Mouse (Mus musculus): ENCODE results near the gene Eri3. TPM values are rescaled to one million over a fixed set of nuclear protein-coding genes. Genes with fewer than 3 reads are reported as not detected.

Eri3 gene
- total RNA-seq, 2 experiments from 2014 or later: 257 to 277 TPM

GRCm38 (mm10) chr4:117655500-117655863 lies 105.3 kb downstream of the Eri3 start:
- no peak for DNase-seq
- intact Hi-C loops (cut with DNase I): no loop called here

DNA sequence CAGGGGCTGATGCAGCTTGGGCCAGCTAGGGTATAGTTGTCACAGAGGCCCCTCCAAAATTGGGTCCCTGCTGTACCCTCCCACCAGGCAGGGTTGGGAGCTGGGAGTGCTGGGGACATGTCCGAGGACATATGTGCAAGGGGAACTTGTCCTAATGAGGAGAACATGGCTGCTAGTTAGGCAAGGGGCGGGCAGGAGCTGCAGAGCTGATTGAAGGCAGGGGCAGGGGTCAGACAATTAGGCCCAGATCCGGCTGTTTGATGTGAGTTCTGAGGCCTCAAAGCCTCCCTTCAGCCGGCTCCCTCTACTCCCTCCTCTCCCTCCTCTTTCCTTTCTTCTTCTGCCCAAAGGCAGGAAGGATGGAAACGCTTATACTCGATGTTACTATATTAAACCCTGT lies 106.8 kb downstream of the Eri3 start:
- DNase-seq: no peak
- intact Hi-C loops (cut with DNase I): no loop called here

GRCm38 (mm10) chr4:117657646-117658045 lies 107.5 kb downstream of the Eri3 start:
- intact Hi-C loops (cut with DNase I): no loop called here
- no peak for DNase-seq

- no peak for DNase-seq
- intact Hi-C loops (cut with DNase I): no loop called here
Measured at GRCm38 (mm10) chr4:117658582-117659444, 108.6 kb downstream of the Eri3 start.

- intact Hi-C loops (cut with DNase I): no loop called here
- no peak for DNase-seq
Measured at GRCm38 (mm10) chr4:117660001-117660400, 109.8 kb downstream of the Eri3 start.

DNA sequence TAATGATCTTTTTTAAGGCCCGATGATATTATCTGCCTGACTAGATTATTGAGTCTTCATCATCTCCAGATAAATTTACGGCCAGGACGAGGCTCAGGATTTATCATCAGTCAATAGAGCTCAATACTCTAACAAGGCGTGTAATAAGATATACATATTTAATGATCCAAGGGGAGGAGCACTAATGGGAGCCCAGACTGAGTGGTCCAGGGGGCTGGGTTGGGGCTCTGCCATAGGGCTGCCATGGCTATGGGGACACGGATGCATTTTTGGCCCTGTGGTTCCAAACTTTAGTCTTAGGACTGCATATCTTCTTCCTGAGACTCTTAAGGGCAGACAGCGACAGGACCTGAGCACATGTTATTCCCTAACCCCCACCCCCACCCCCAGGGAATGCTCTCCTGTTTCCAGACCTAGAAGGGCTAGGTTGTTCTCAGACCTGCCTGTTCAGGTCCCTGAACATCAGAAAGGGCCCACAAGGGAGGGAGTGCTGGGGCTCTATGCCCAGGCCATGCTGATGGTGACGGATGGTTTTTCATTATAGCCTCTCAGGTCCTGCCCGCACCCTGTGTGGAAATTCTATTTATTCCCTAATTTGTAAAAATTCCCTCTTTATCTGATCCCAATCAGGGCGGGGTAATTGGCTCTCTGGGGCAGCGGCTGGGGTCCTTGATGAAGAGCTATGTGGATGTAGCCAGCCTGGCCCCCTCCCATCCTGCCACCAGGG lies 114.4 kb downstream of the Eri3 start:
- DNase-seq: no peak
- intact Hi-C loops (cut with DNase I): no loop called here

- intact Hi-C loops (cut with DNase I): no loop called here
- DNase-seq: peak; percentile 90
Measured at GRCm38 (mm10) chr4:117665531-117665930, 115.4 kb downstream of the Eri3 start.

GRCm38 (mm10) chr4:117666054-117666453 lies 115.9 kb downstream of the Eri3 start:
- DNase-seq: no peak
- intact Hi-C loops (cut with DNase I): no loop called here

GRCm38 (mm10) chr4:117669874-117670273 lies 119.7 kb downstream of the Eri3 start:
- intact Hi-C loops (cut with DNase I): loop anchor here (10.0 kb wide), 2 partner anchors 175 to 395 kb away; partner anchors contain the start of gene Rnf220
- no peak for DNase-seq

GRCm38 (mm10) chr4:117672042-117672441 lies 121.9 kb downstream of the Eri3 start:
- intact Hi-C loops (cut with DNase I): loop anchor here (10.0 kb wide), 2 partner anchors 177 to 397 kb away; partner anchors contain the start of gene Rnf220
- no peak for DNase-seq

GRCm38 (mm10) chr4:117673901-117674300 lies 123.7 kb downstream of the Eri3 start:
- no peak for DNase-seq
- intact Hi-C loops (cut with DNase I): loop anchor here (10.0 kb wide), 2 partner anchors 179 to 399 kb away; partner anchors contain the start of gene Rnf220

- intact Hi-C loops (cut with DNase I): loop anchor here (10.0 kb wide), 2 partner anchors 182 to 402 kb away; partner anchors contain the start of gene Rnf220
- peak; percentile 87 for DNase-seq
Measured at GRCm38 (mm10) chr4:117676903-117677302, 126.7 kb downstream of the Eri3 start.

- intact Hi-C loops (cut with DNase I): no loop called here
- DNase-seq: no peak
Measured at GRCm38 (mm10) chr4:117680963-117681362, 130.8 kb downstream of the Eri3 start.

- DNase-seq: peak; percentile 86
Measured at GRCm38 (mm10) chr4:117681931-117682461, 131.8 kb downstream of the Eri3 start, which contains the start of gene Dmap1. Gene Dmap1 (minus strand): TSS chr4:117682273.

GRCm38 (mm10) chr4:117682463-117682862 lies 132.3 kb downstream of the Eri3 start:
- intact Hi-C loops (cut with DNase I): no loop called here
- no peak for DNase-seq

More at GRCm38 (mm10) chr4:117681931-117682461, 131.8 kb downstream of the Eri3 start, which contains the start of gene Dmap1:
- intact Hi-C loops (cut with DNase I): no loop called here

- no peak for DNase-seq
- intact Hi-C loops (cut with DNase I): no loop called here
Measured at GRCm38 (mm10) chr4:117683048-117683768, 133.0 kb downstream of the Eri3 start.

- intact Hi-C loops (cut with DNase I): no loop called here
- DNase-seq: no peak
Measured at GRCm38 (mm10) chr4:117686354-117686753, 136.2 kb downstream of the Eri3 start.

- intact Hi-C loops (cut with DNase I): loop anchor here (10.0 kb wide), 2 partner anchors 69 to 379 kb away; no protein-coding TSS in a partner anchor
- peak; percentile 50 for DNase-seq
Measured at GRCm38 (mm10) chr4:117705361-117705760, 155.2 kb downstream of the Eri3 start.

GRCm38 (mm10) chr4:117708780-117709550 lies 158.8 kb downstream of the Eri3 start:
- intact Hi-C loops (cut with DNase I): loop anchor here (10.0 kb wide), 2 partner anchors 66 to 376 kb away; no protein-coding TSS in a partner anchor
- no peak for DNase-seq

- no peak for DNase-seq
- intact Hi-C loops (cut with DNase I): no loop called here
Measured at GRCm38 (mm10) chr4:117712314-117712713, 162.1 kb downstream of the Eri3 start.

Data from left cerebral cortex, postnatal 4 days (tissue).